Mouse (Mus musculus): ENCODE measurements at regions not wholly inside any gene's neighbourhood (a gene's known extent, or its start where the extent isn't known, plus 50 kb on each side); places are given as distances from the start of the nearest gene placed in this dataset.

GRCm38 (mm10) chr7:40253486-40253885 lies 644.6 kb upstream of the Vstm2b start:
- no peak for TF ChIP-seq CTCF (IDR thresholded peaks at IDR 0.05; ENCODE audit: low read depth)
- Histone ChIP-seq H3K9ac (no peak overlapping the region), H3K9me3 (ENCODE audit: low read depth, low read length) (no peaks in the 10 kb centered on the region), H3K27ac (ENCODE audit: low read depth) (no peak overlapping the region), H3K4me1 (ENCODE audit: insufficient read depth) (no peaks in the 10 kb centered on the region), H3K36me3 (ENCODE audit: insufficient read depth) (no peaks in the 10 kb centered on the region), H3K4me3 (ENCODE audit: low read depth, low read length) (no peak overlapping the region), H3K4me2 (no peak overlapping the region), H3K27me3 (ENCODE audit: insufficient read depth, low read length) (no peaks in the 10 kb centered on the region)
- DNase-seq (no peak), ATAC-seq (ENCODE audit: insufficient read depth) (no peak)
- 52% methylated on average over 2 of the region's 2 CpGs for WGBS

GRCm38 (mm10) chr7:40257733-40258376 lies 640.3 kb upstream of the Vstm2b start:
- no peaks in the 10 kb centered on the region for H3K27me3 ChIP-seq (ENCODE audit: insufficient read depth, low read length)
- no peaks in the 10 kb centered on the region for H3K36me3 ChIP-seq (ENCODE audit: insufficient read depth)
- H3K4me2 ChIP-seq: no peak overlapping the region
- no peaks in the 10 kb centered on the region for H3K9me3 ChIP-seq (ENCODE audit: low read depth, low read length)
- no peak for TF ChIP-seq CTCF (IDR thresholded peaks at IDR 0.05; ENCODE audit: low read depth)
- DNase-seq (no peak), ATAC-seq (ENCODE audit: insufficient read depth) (no peak)
- WGBS: 59% methylated on average over 1 of the region's 1 CpGs
- no peaks in the 10 kb centered on the region for H3K4me1 ChIP-seq (ENCODE audit: insufficient read depth)
- H3K27ac ChIP-seq (ENCODE audit: low read depth): no peak overlapping the region
- H3K4me3 ChIP-seq (ENCODE audit: low read depth, low read length): no peak overlapping the region
- no peak overlapping the region for H3K9ac ChIP-seq

- no peaks in the 10 kb centered on the region for H3K4me1 ChIP-seq (ENCODE audit: insufficient read depth)
- H3K4me3 ChIP-seq (ENCODE audit: low read depth, low read length): no peak overlapping the region
- H3K27me3 ChIP-seq (ENCODE audit: insufficient read depth, low read length): no peaks in the 10 kb centered on the region
- WGBS: 53% methylated on average over 6 of the region's 6 CpGs
- H3K36me3 ChIP-seq (ENCODE audit: insufficient read depth): no peaks in the 10 kb centered on the region
- H3K4me2 ChIP-seq: no peak overlapping the region
- no peak for TF ChIP-seq CTCF (IDR thresholded peaks at IDR 0.05; ENCODE audit: low read depth)
- H3K27ac ChIP-seq (ENCODE audit: low read depth): no peak overlapping the region
- DNase-seq (peak; percentile 3), ATAC-seq (ENCODE audit: insufficient read depth) (no peak)
- H3K9me3 ChIP-seq (ENCODE audit: low read depth, low read length): no peaks in the 10 kb centered on the region
- no peak overlapping the region for H3K9ac ChIP-seq
Measured at GRCm38 (mm10) chr7:40258377-40258739, 639.8 kb upstream of the Vstm2b start.

- H3K4me2 ChIP-seq: no peak overlapping the region
- H3K27me3 ChIP-seq (ENCODE audit: insufficient read depth, low read length): no peaks in the 10 kb centered on the region
- no peaks in the 10 kb centered on the region for H3K4me1 ChIP-seq (ENCODE audit: insufficient read depth)
- H3K27ac ChIP-seq (ENCODE audit: low read depth): no peak overlapping the region
- no peak overlapping the region for H3K4me3 ChIP-seq (ENCODE audit: low read depth, low read length)
- H3K9ac ChIP-seq: no peak overlapping the region
- 9% methylated on average over 2 of the region's 2 CpGs for WGBS
- DNase-seq (peak; percentile 69), ATAC-seq (ENCODE audit: insufficient read depth) (no peak)
- peak; percentile 77 for TF ChIP-seq CTCF (IDR thresholded peaks at IDR 0.05; ENCODE audit: low read depth)
- no peaks in the 10 kb centered on the region for H3K36me3 ChIP-seq (ENCODE audit: insufficient read depth)
- no peaks in the 10 kb centered on the region for H3K9me3 ChIP-seq (ENCODE audit: low read depth, low read length)
Measured at GRCm38 (mm10) chr7:40273459-40274072, 624.6 kb upstream of the Vstm2b start.

GRCm38 (mm10) chr7:40275078-40275477 lies 623.0 kb upstream of the Vstm2b start:
- DNase-seq: no peak
- H3K27me3 ChIP-seq (ENCODE audit: insufficient read depth, low read length): no peaks in the 10 kb centered on the region
- no peak overlapping the region for H3K9ac ChIP-seq
- H3K4me2 ChIP-seq: no peak overlapping the region
- no peaks in the 10 kb centered on the region for H3K9me3 ChIP-seq (ENCODE audit: low read depth, low read length)
- H3K4me1 ChIP-seq (ENCODE audit: insufficient read depth): no peaks in the 10 kb centered on the region
- 68% methylated on average over 9 of the region's 9 CpGs for WGBS
- H3K27ac ChIP-seq (ENCODE audit: low read depth): no peak overlapping the region
- TF ChIP-seq CTCF (IDR thresholded peaks at IDR 0.05; ENCODE audit: low read depth): no peak
- ATAC-seq (ENCODE audit: insufficient read depth): no peak
- no peak overlapping the region for H3K4me3 ChIP-seq (ENCODE audit: low read depth, low read length)
- no peaks in the 10 kb centered on the region for H3K36me3 ChIP-seq (ENCODE audit: insufficient read depth)

GRCm38 (mm10) chr7:40275658-40276057 lies 622.5 kb upstream of the Vstm2b start:
- WGBS: 23% methylated on average over 4 of the region's 4 CpGs
- no peak for TF ChIP-seq CTCF (IDR thresholded peaks at IDR 0.05; ENCODE audit: low read depth)

GRCm38 (mm10) chr7:40276116-40276515 lies 622.0 kb upstream of the Vstm2b start:
- 49% methylated on average over 5 of the region's 5 CpGs for WGBS
- Histone ChIP-seq H3K9ac (no peak overlapping the region), H3K4me1 (ENCODE audit: insufficient read depth) (no peaks in the 10 kb centered on the region), H3K27ac (ENCODE audit: low read depth) (no peak overlapping the region), H3K36me3 (ENCODE audit: insufficient read depth) (no peaks in the 10 kb centered on the region), H3K4me3 (ENCODE audit: low read depth, low read length) (no peak overlapping the region), H3K27me3 (ENCODE audit: insufficient read depth, low read length) (no peaks in the 10 kb centered on the region), H3K4me2 (no peak overlapping the region), H3K9me3 (ENCODE audit: low read depth, low read length) (no peaks in the 10 kb centered on the region)
- no peak for ATAC-seq (ENCODE audit: insufficient read depth)
- no peak for DNase-seq
- no peak for TF ChIP-seq CTCF (IDR thresholded peaks at IDR 0.05; ENCODE audit: low read depth)

More at GRCm38 (mm10) chr7:40275658-40276057, 622.5 kb upstream of the Vstm2b start:
- no peak for DNase-seq
- H3K27me3 ChIP-seq (ENCODE audit: insufficient read depth, low read length): no peaks in the 10 kb centered on the region
- no peak overlapping the region for H3K4me3 ChIP-seq (ENCODE audit: low read depth, low read length)
- no peak overlapping the region for H3K4me2 ChIP-seq
- no peak overlapping the region for H3K9ac ChIP-seq
- no peaks in the 10 kb centered on the region for H3K36me3 ChIP-seq (ENCODE audit: insufficient read depth)
- H3K4me1 ChIP-seq (ENCODE audit: insufficient read depth): no peaks in the 10 kb centered on the region
- H3K27ac ChIP-seq (ENCODE audit: low read depth): no peak overlapping the region
- ATAC-seq (ENCODE audit: insufficient read depth): no peak
- H3K9me3 ChIP-seq (ENCODE audit: low read depth, low read length): no peaks in the 10 kb centered on the region

Data from lung, embryonic 14.5 days (tissue).